Mouse (Mus musculus): ENCODE data around the gene Slc50a1. TPM values are rescaled to one million over a fixed set of nuclear protein-coding genes. Genes with fewer than 3 reads are reported as not detected.

Gene Slc50a1
- polyA plus RNA-seq, 1 experiment from 2014 or later: 44.5 TPM

MicroRNA genes within 50 kb of the gene (microRNA counts, 519-probe panel; counts per million panel counts)
- 1,124 counts per million, percentile 5 among the panel's probes with 10 or more counts for microRNA mmu-miR-92b

Small RNAs within 50 kb of the gene (microRNA-seq; reads per million reads assigned to microRNA genes)
- 185 reads per million, percentile 58 among the genes with 10 or more reads in this experiment for gene Mir92b

Other genes starting within 250 kb of the Slc50a1 start
- 7.5 and 12.6 TPM in 2 replicates for gene Rusc1, start 177.3 kb downstream of the Slc50a1 start, polyA plus RNA-seq (2015; fragmentation: Nextera tagmentation; extraction: Ambion mirVana)
- gene Gm43738, start 169.5 kb downstream of the Slc50a1 start, polyA plus RNA-seq (2015; fragmentation: Nextera tagmentation; extraction: Ambion mirVana): 0.06 TPM in 1 of 2 replicates, not detected in the other
- 86.6 and 124 TPM in 2 replicates for gene Fdps, start 168.6 kb downstream of the Slc50a1 start, polyA plus RNA-seq (2015; fragmentation: Nextera tagmentation; extraction: Ambion mirVana)
- gene Pklr, start 134.4 kb downstream of the Slc50a1 start, polyA plus RNA-seq (2015; fragmentation: Nextera tagmentation; extraction: Ambion mirVana): 0.09 and 0.61 TPM in 2 replicates
- gene Hcn3, start 110.4 kb downstream of the Slc50a1 start, polyA plus RNA-seq (2015; fragmentation: Nextera tagmentation; extraction: Ambion mirVana): 0.52 and 1.1 TPM in 2 replicates
- 14.2 and 20.1 TPM in 2 replicates for gene Clk2, start 105.8 kb downstream of the Slc50a1 start, polyA plus RNA-seq (2015; fragmentation: Nextera tagmentation; extraction: Ambion mirVana)
- 70.9 and 92.8 TPM in 2 replicates for gene Scamp3, start 93.1 kb downstream of the Slc50a1 start, polyA plus RNA-seq (2015; fragmentation: Nextera tagmentation; extraction: Ambion mirVana)
- gene Fam189b, start 87.4 kb downstream of the Slc50a1 start, polyA plus RNA-seq (2015; fragmentation: Nextera tagmentation; extraction: Ambion mirVana): 10.5 and 19.2 TPM in 2 replicates
- 27.3 and 34.7 TPM in 2 replicates for gene Gba, start 67.6 kb downstream of the Slc50a1 start, polyA plus RNA-seq (2015; fragmentation: Nextera tagmentation; extraction: Ambion mirVana)
- gene Thbs3, start 55.4 kb downstream of the Slc50a1 start, polyA plus RNA-seq (2015; fragmentation: Nextera tagmentation; extraction: Ambion mirVana): 17.5 and 31.4 TPM in 2 replicates
- gene Mtx1, start 43.5 kb downstream of the Slc50a1 start, polyA plus RNA-seq (2015; fragmentation: Nextera tagmentation; extraction: Ambion mirVana): 106 and 119 TPM in 2 replicates
- 1.6 and 7.0 TPM in 2 replicates for gene Muc1, start 41.5 kb downstream of the Slc50a1 start, polyA plus RNA-seq (2015; fragmentation: Nextera tagmentation; extraction: Ambion mirVana)
- 189 and 207 TPM in 2 replicates for gene Krtcap2, start 24.6 kb downstream of the Slc50a1 start, polyA plus RNA-seq (2015; fragmentation: Nextera tagmentation; extraction: Ambion mirVana)
- gene Trim46, start 24.3 kb downstream of the Slc50a1 start, polyA plus RNA-seq (2015; fragmentation: Nextera tagmentation; extraction: Ambion mirVana): 0.79 and 2.2 TPM in 2 replicates
- 88.4 and 88.7 TPM in 2 replicates for gene Dpm3, start 11.2 kb downstream of the Slc50a1 start, polyA plus RNA-seq (2015; fragmentation: Nextera tagmentation; extraction: Ambion mirVana)
- 35.0 and 39.9 TPM in 2 replicates for gene Efna1, start 10.6 kb upstream of the Slc50a1 start, polyA plus RNA-seq (2015; fragmentation: Nextera tagmentation; extraction: Ambion mirVana)
- 0.73 and 2.7 TPM in 2 replicates for gene Efna3, start 52.4 kb upstream of the Slc50a1 start, polyA plus RNA-seq (2015; fragmentation: Nextera tagmentation; extraction: Ambion mirVana)
- gene Efna4, start 67.5 kb upstream of the Slc50a1 start, polyA plus RNA-seq (2015; fragmentation: Nextera tagmentation; extraction: Ambion mirVana): 6.0 and 8.1 TPM in 2 replicates
- gene Adam15, start 79.4 kb upstream of the Slc50a1 start, polyA plus RNA-seq (2015; fragmentation: Nextera tagmentation; extraction: Ambion mirVana): 59.8 and 71.2 TPM in 2 replicates
- gene Dcst2, start 91.4 kb upstream of the Slc50a1 start, polyA plus RNA-seq (2015; fragmentation: Nextera tagmentation; extraction: Ambion mirVana): not detected in 2 replicates
- gene Dcst1, start 94.7 kb upstream of the Slc50a1 start, polyA plus RNA-seq (2015; fragmentation: Nextera tagmentation; extraction: Ambion mirVana): 0.06 and 0.18 TPM in 2 replicates
- gene Zbtb7b, start 124.2 kb upstream of the Slc50a1 start, polyA plus RNA-seq (2015; fragmentation: Nextera tagmentation; extraction: Ambion mirVana): 2.3 and 3.0 TPM in 2 replicates
- 1.7 TPM in 1 of 2 replicates, not detected in the other for gene Lenep, start 132.2 kb upstream of the Slc50a1 start, polyA plus RNA-seq (2015; fragmentation: Nextera tagmentation; extraction: Ambion mirVana)
- gene Flad1, start 141.3 kb upstream of the Slc50a1 start, polyA plus RNA-seq (2015; fragmentation: Nextera tagmentation; extraction: Ambion mirVana): 34.0 and 35.1 TPM in 2 replicates
- gene Cks1b, start 147.8 kb upstream of the Slc50a1 start, polyA plus RNA-seq (2015; fragmentation: Nextera tagmentation; extraction: Ambion mirVana): 266 and 291 TPM in 2 replicates
- gene Shc1, start 147.9 kb upstream of the Slc50a1 start, polyA plus RNA-seq (2015; fragmentation: Nextera tagmentation; extraction: Ambion mirVana): 60.6 and 79.9 TPM in 2 replicates
- gene Pygo2, start 159.6 kb upstream of the Slc50a1 start, polyA plus RNA-seq (2015; fragmentation: Nextera tagmentation; extraction: Ambion mirVana): 21.1 and 28.1 TPM in 2 replicates
- gene Pbxip1, start 166.1 kb upstream of the Slc50a1 start, polyA plus RNA-seq (2015; fragmentation: Nextera tagmentation; extraction: Ambion mirVana): 62.4 and 64.7 TPM in 2 replicates
- gene Pmvk, start 184.0 kb upstream of the Slc50a1 start, polyA plus RNA-seq (2015; fragmentation: Nextera tagmentation; extraction: Ambion mirVana): 47.2 and 52.1 TPM in 2 replicates
- 2.6 and 4.7 TPM in 2 replicates for gene Kcnn3, start 249.6 kb upstream of the Slc50a1 start, polyA plus RNA-seq (2015; fragmentation: Nextera tagmentation; extraction: Ambion mirVana)

All from heart, embryonic 15.5 days (tissue).